Mouse (Mus musculus) limb, embryonic 12.5 days (tissue): ENCODE measurements around the gene Pear1. TPM values are rescaled to one million over a fixed set of nuclear protein-coding genes. Genes with fewer than 3 reads are reported as not detected.

Experiments used
- ATAC-seq: fragments of 200-750 bp; cut with Nextera tagmentation; 2 replicates; pipeline ENCODE4 v1.8.0; 2017; ENCODE audit warnings: low read depth, moderate TSS enrichment; ENCODE audit not compliant: insufficient number of reproducible peaks, insufficient read depth, low FRiP score, low TSS enrichment
- H3K27ac ChIP-seq: fragments of 300-500 bp; sonication (generic); 2 replicates; pipeline ENCODE4 v1.5.1; 2016; ENCODE audit warnings: mild to moderate bottlenecking, moderate library complexity
- H3K27me3 ChIP-seq: fragments of 300-500 bp; sonication (generic); 2 replicates; pipeline ENCODE4 v1.6.1; 2016; ENCODE audit warnings: mild to moderate bottlenecking, moderate library complexity
- H3K36me3 ChIP-seq: fragments of 300-500 bp; sonication (generic); 2 replicates; pipeline ENCODE4 v1.6.1; 2016; ENCODE audit warnings: mild to moderate bottlenecking, moderate library complexity
- H3K4me1 ChIP-seq: fragments of 300-500 bp; sonication (generic); replicated peaks from 2 replicates; pipeline ENCODE4 v1.6.1; 2016
- H3K4me2 ChIP-seq: fragments of 300-500 bp; sonication (generic); 2 replicates; pipeline ENCODE4 v1.6.1; 2016; ENCODE audit warnings: mild to moderate bottlenecking, moderate library complexity
- H3K4me3 ChIP-seq: fragments of 300-500 bp; sonication (generic); replicated peaks from 2 replicates; pipeline ENCODE4 v1.5.1; 2016; ENCODE audit warnings: mild to moderate bottlenecking
- H3K9ac ChIP-seq: fragments of 300-500 bp; sonication (generic); replicated peaks from 2 replicates; pipeline ENCODE4 v1.6.1; 2016; ENCODE audit warnings: mild to moderate bottlenecking, moderate library complexity
- H3K9me3 ChIP-seq: fragments of 300-500 bp; sonication (generic); 2 replicates; pipeline ENCODE4 v1.6.1; 2016; ENCODE audit warnings: mild to moderate bottlenecking, moderate library complexity
- WGBS: fragments of 180-500 bp; shearing (Covaris S2); methylation state at CpG from one replicate; pipeline ENCODE4 v1.1.7; 2016; 5-methylcytosine and 5-hydroxymethylcytosine counted together
- polyA plus RNA-seq: library from polyadenylated mRNA; unstranded; fragments of >200 nt; fragmentation: Nextera tagmentation; extraction: Ambion mirVana; gene quantifications from 2 replicates; pipeline ENCODE4 v1.2.1, GENCODE M21; 2016

The Pear1 gene
- polyA plus RNA-seq, 1 experiment from 2014 or later = 12.0 TPM

GRCm38 (mm10) chr3:87838622-87839021, 14.5 kb upstream of the Pear1 start:
- no peak overlapping the region for H3K4me3 ChIP-seq
- H3K9ac ChIP-seq = no peak overlapping the region
- no peaks in the 10 kb centered on the region for H3K36me3 ChIP-seq
- H3K4me1 ChIP-seq = no peaks in the 10 kb centered on the region
- no peaks in the 10 kb centered on the region for H3K9me3 ChIP-seq
- H3K27ac ChIP-seq = no peak overlapping the region
- WGBS = 4% methylated on average over 4 of the region's 4 CpGs
- H3K27me3 ChIP-seq = no peaks in the 10 kb centered on the region
- ATAC-seq = no peak
- no peak overlapping the region for H3K4me2 ChIP-seq

GRCm38 (mm10) chr3:87833482-87833881, 9.4 kb upstream of the Pear1 start:
- Histone ChIP-seq H3K9me3 (no peaks in the 10 kb centered on the region), H3K27me3 (0 out of 2 replicates have a peak, but pooled peaks cover 3% of the 10 kb centered on the region), H3K36me3 (no peaks in the 10 kb centered on the region), H3K4me2 (no peak overlapping the region), H3K4me1 (no peaks in the 10 kb centered on the region), H3K27ac (no peak overlapping the region), H3K9ac (no peak overlapping the region), H3K4me3 (no peak overlapping the region)
- WGBS = 68% methylated on average over 5 of the region's 5 CpGs
- no peak for ATAC-seq

- 0 out of 2 replicates have a peak, but pooled peaks cover 3% of the 10 kb centered on the region for H3K27me3 ChIP-seq
- H3K36me3 ChIP-seq = no peaks in the 10 kb centered on the region
- H3K4me2 ChIP-seq = no peak overlapping the region
- H3K9me3 ChIP-seq = no peaks in the 10 kb centered on the region
- no peak for ATAC-seq
- H3K9ac ChIP-seq = no peak overlapping the region
- H3K27ac ChIP-seq = no peak overlapping the region
- H3K4me1 ChIP-seq = no peaks in the 10 kb centered on the region
- 88% methylated on average over 7 of the region's 7 CpGs for WGBS
- H3K4me3 ChIP-seq = no peak overlapping the region
Measured at GRCm38 (mm10) chr3:87832109-87832859, 8.2 kb upstream of the Pear1 start.

- H3K4me2 ChIP-seq = no peak overlapping the region
- no peaks in the 10 kb centered on the region for H3K9me3 ChIP-seq
- H3K27ac ChIP-seq = no peak overlapping the region
- H3K27me3 ChIP-seq = 0 out of 2 replicates have a peak, but pooled peaks cover 3% of the 10 kb centered on the region
- H3K36me3 ChIP-seq = no peaks in the 10 kb centered on the region
- H3K4me1 ChIP-seq = no peaks in the 10 kb centered on the region
- WGBS = 49% methylated on average over 10 of the region's 10 CpGs
- H3K9ac ChIP-seq = no peak overlapping the region
- no peak overlapping the region for H3K4me3 ChIP-seq
- no peak for ATAC-seq
Measured at GRCm38 (mm10) chr3:87829025-87829424, 4.9 kb upstream of the Pear1 start.

- H3K36me3 ChIP-seq = no peaks in the 10 kb centered on the region
- H3K27me3 ChIP-seq = peaks cover 3% of the 10 kb centered on the region; the same call in 1 of the 2 replicates
- no peaks in the 10 kb centered on the region for H3K4me1 ChIP-seq
- no peak overlapping the region for H3K4me2 ChIP-seq
- H3K27ac ChIP-seq = no peak overlapping the region
- H3K9ac ChIP-seq = no peak overlapping the region
- H3K9me3 ChIP-seq = no peaks in the 10 kb centered on the region
- 46% methylated on average over 4 of the region's 4 CpGs for WGBS
- ATAC-seq = no peak
- H3K4me3 ChIP-seq = no peak overlapping the region
Measured at GRCm38 (mm10) chr3:87828435-87828834, 4.3 kb upstream of the Pear1 start.

- H3K9ac ChIP-seq = no peak overlapping the region
Measured at GRCm38 (mm10) chr3:87818226-87818625, 5.9 kb downstream of the Pear1 start.

GRCm38 (mm10) chr3:87816646-87817093, 7.4 kb downstream of the Pear1 start:
- Histone ChIP-seq H3K9me3 (no peaks in the 10 kb centered on the region), H3K4me2 (peak overlapping the region; percentile 16; the same call in 1 of the 2 replicates), H3K9ac (peak overlapping the region; percentile 34; the same call in 1 of the 2 replicates), H3K27ac (no peak overlapping the region), H3K4me3 (no peak overlapping the region), H3K27me3 (peaks cover 77% of the 10 kb centered on the region), H3K36me3 (no peaks in the 10 kb centered on the region), H3K4me1 (no peaks in the 10 kb centered on the region)
- WGBS = 7% methylated on average over 12 of the region's 12 CpGs
- ATAC-seq = 0 out of 2 replicates have a peak, but pooled peaks have one; percentile 13

More at GRCm38 (mm10) chr3:87818226-87818625, 5.9 kb downstream of the Pear1 start:
- no peak for ATAC-seq
- Histone ChIP-seq H3K4me2 (no peak overlapping the region), H3K4me3 (no peak overlapping the region), H3K27me3 (peaks cover 66% of the 10 kb centered on the region), H3K36me3 (no peaks in the 10 kb centered on the region), H3K9me3 (no peaks in the 10 kb centered on the region), H3K27ac (no peak overlapping the region), H3K4me1 (no peaks in the 10 kb centered on the region)
- WGBS = 61% methylated on average over 12 of the region's 12 CpGs

GRCm38 (mm10) chr3:87816166-87816565, 7.9 kb downstream of the Pear1 start:
- ATAC-seq = no peak
- H3K4me1 ChIP-seq = no peaks in the 10 kb centered on the region
- peaks cover 82% of the 10 kb centered on the region for H3K27me3 ChIP-seq
- H3K27ac ChIP-seq = no peak overlapping the region
- no peak overlapping the region for H3K9ac ChIP-seq
- peak overlapping the region; percentile 16; the same call in 1 of the 2 replicates for H3K4me2 ChIP-seq
- H3K36me3 ChIP-seq = no peaks in the 10 kb centered on the region
- H3K4me3 ChIP-seq = no peak overlapping the region
- 60% methylated on average over 6 of the region's 6 CpGs for WGBS
- no peaks in the 10 kb centered on the region for H3K9me3 ChIP-seq

- 49% methylated on average over 10 of the region's 10 CpGs for WGBS
- no peak overlapping the region for H3K4me2 ChIP-seq
Measured at GRCm38 (mm10) chr3:87812873-87813272, 11.2 kb downstream of the Pear1 start.

GRCm38 (mm10) chr3:87812413-87812812, 11.7 kb downstream of the Pear1 start:
- 37% methylated on average over 4 of the region's 4 CpGs for WGBS
- H3K9ac ChIP-seq = no peak overlapping the region
- no peaks in the 10 kb centered on the region for H3K36me3 ChIP-seq
- no peaks in the 10 kb centered on the region for H3K9me3 ChIP-seq
- H3K4me2 ChIP-seq = no peak overlapping the region
- no peak overlapping the region for H3K4me3 ChIP-seq
- no peak for ATAC-seq
- H3K4me1 ChIP-seq = peaks cover 11% of the 10 kb centered on the region
- H3K27me3 ChIP-seq = peaks cover 94% of the 10 kb centered on the region
- H3K27ac ChIP-seq = no peak overlapping the region

More at GRCm38 (mm10) chr3:87812873-87813272, 11.2 kb downstream of the Pear1 start:
- Histone ChIP-seq H3K4me3 (no peak overlapping the region), H3K4me1 (peaks cover 11% of the 10 kb centered on the region), H3K27me3 (peaks cover 94% of the 10 kb centered on the region), H3K9ac (no peak overlapping the region), H3K9me3 (no peaks in the 10 kb centered on the region), H3K27ac (no peak overlapping the region), H3K36me3 (no peaks in the 10 kb centered on the region)
- no peak for ATAC-seq

GRCm38 (mm10) chr3:87811297-87811696, 12.8 kb downstream of the Pear1 start:
- H3K36me3 ChIP-seq = no peaks in the 10 kb centered on the region
- 88% methylated on average over 8 of the region's 8 CpGs for WGBS
- H3K27me3 ChIP-seq = peaks cover 94% of the 10 kb centered on the region
- ATAC-seq = no peak
- no peak overlapping the region for H3K27ac ChIP-seq
- peaks cover 11% of the 10 kb centered on the region for H3K4me1 ChIP-seq
- H3K9ac ChIP-seq = no peak overlapping the region
- H3K9me3 ChIP-seq = no peaks in the 10 kb centered on the region
- no peak overlapping the region for H3K4me3 ChIP-seq
- H3K4me2 ChIP-seq = no peak overlapping the region
